Mouse (Mus musculus): ENCODE data around the gene Foxe1. TPM values are rescaled to one million over a fixed set of nuclear protein-coding genes. Genes with fewer than 3 reads are reported as not detected.

Gene Foxe1
- total RNA-seq, 1 experiment from 2014 or later, result not detected

Other genes starting within 250 kb of the Foxe1 start
- gene Ncbp1, start 205.0 kb upstream of the Foxe1 start, total RNA-seq (2021), result 47.5 and 50.8 TPM in 2 replicates
- gene Tstd2, start 204.9 kb upstream of the Foxe1 start, total RNA-seq (2021), result 27.5 and 28.3 TPM in 2 replicates
- gene Xpa, start 147.3 kb upstream of the Foxe1 start, total RNA-seq (2021), result 21.3 and 28.9 TPM in 2 replicates
- gene Trmo, start 45.8 kb downstream of the Foxe1 start, total RNA-seq (2021), result 6.5 and 6.6 TPM in 2 replicates
- 1.2 and 9.0 TPM in 2 replicates for gene Hemgn, start 69.9 kb downstream of the Foxe1 start, total RNA-seq (2021)
- gene Anp32b, start 107.3 kb downstream of the Foxe1 start, total RNA-seq (2021), result 156 and 162 TPM in 2 replicates
- 31.5 and 43.4 TPM in 2 replicates for gene Nans, start 145.6 kb downstream of the Foxe1 start, total RNA-seq (2021)
- 7.7 and 8.0 TPM in 2 replicates for gene Trim14, start 192.5 kb downstream of the Foxe1 start, total RNA-seq (2021)